Mouse (Mus musculus) left cerebral cortex, adult 9 months (tissue): ENCODE measurements around the gene Srd5a1.
"Not testable (repeated sequence)": the region's sequence is repeated elsewhere in the genome, so short reads cannot be mapped to it uniquely, and the experiment has no call there.

Experiments used
- DNase-seq, 2 experiments: peaks; one replicate each; pipeline ENCODE4 v3.0.0; 2022; ENCODE audit warnings: low spot score in 2 of 2

Gene Srd5a1

GRCm38 (mm10) chr13:69624510-69624909, 13.3 kb upstream of the Srd5a1 start:
- DNase-seq, result no peak

GRCm38 (mm10) chr13:69623843-69624242, 12.6 kb upstream of the Srd5a1 start:
- no peak for DNase-seq

- DNase-seq, result no peak
Measured at GRCm38 (mm10) chr13:69616716-69617115, 5.5 kb upstream of the Srd5a1 start.

DNA sequence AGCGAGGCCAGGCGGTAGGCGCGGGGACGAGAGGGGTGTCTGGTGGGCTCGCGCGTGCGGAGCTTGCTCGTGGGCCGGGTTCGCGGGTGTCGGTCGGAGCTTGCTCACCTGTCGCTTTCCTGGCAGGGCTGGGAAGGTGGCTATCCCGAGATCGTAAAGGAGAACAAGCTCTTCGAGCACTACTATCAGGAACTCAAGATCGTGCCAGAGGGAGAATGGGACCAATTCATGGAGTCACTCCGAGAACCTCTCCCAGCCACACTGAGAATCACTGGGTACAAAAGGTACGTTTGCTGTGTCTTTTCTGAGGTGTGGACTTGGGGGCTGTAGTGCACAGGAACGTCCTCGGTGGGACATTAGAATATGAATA, 918 bp upstream of the Srd5a1 start:
- no peak for DNase-seq

- DNase-seq, result no peak
Measured at GRCm38 (mm10) chr13:69610751-69611397, 368 bp downstream of the Srd5a1 start.

DNA sequence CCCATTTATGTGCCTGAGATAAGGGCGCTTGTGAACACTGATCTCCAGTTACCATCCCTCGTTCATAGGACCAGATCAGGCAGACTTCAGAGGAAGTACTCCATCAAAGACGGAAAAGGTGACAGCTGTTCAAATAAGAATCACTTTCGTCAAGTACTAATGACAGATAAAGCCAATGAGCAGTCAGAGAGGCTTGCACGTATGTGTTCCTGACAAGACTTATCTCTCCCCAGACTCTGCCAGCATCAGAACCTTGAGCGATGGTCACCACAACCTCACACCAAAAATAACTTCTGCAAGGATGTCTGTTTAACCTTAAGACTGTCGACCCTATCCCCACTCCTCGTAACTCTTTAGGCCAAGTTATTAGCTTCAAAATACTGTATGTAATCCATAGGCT, 2.5 kb downstream of the Srd5a1 start:
- DNase-seq, result no peak

DNA sequence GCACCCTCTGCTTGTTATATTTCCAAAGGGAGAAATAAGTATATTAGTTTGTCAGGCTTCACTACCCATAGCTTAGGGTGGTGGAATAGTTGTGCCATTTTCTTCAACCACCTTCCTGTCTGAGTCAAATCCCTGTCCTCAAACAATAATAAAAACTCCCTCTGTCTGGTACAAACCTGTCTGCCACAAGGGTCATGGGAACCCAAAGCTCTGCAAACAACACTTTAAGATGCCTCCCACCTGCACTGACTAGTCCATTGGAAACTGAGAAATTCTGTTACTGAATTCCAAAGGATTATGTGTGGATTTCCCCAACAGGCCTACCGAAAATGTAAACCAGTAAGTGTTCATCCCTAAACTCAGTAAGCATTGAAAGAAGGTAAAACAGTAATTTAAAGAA, 6.6 kb downstream of the Srd5a1 start:
- DNase-seq, result no peak

DNA sequence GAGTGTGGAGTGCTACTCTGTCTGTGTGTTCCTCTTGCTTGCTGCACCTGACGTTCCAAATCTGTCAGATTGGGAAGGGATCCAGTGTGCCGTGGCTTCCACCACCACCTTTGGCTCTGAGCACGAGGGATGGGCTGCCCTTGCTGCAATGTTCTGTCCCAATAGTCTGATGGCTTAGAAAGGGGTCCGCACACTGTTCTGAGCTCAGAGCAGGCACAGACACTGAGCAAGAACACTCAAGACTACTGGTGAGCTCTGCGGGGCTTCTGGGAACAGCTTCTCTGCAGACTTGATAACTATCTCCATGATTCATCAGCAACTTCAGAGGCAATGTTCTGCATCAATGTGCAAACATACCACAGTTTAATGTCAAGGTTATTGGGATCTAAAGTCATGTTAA, 9.9 kb downstream of the Srd5a1 start:
- no peak for DNase-seq

DNA sequence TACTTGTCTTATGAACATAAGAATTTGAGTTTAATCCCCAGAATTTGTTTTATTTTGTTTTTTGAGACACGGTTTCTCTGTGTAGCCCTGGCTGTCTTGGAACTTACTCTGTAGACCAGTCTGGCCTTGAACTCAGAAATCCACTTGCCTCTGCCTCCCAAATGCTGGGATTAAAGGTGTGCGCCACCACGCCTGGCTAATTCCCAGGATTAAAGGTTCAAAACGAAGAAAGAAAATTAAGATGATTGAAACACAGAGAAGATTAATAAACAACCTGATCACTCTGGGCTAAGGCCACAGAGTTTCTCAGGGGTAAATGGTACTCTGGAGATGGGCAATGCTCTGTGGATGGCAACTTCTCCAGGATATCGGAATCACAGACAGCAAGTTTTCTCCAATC, 10.4 kb downstream of the Srd5a1 start:
- not testable (repeated sequence) for DNase-seq

DNA sequence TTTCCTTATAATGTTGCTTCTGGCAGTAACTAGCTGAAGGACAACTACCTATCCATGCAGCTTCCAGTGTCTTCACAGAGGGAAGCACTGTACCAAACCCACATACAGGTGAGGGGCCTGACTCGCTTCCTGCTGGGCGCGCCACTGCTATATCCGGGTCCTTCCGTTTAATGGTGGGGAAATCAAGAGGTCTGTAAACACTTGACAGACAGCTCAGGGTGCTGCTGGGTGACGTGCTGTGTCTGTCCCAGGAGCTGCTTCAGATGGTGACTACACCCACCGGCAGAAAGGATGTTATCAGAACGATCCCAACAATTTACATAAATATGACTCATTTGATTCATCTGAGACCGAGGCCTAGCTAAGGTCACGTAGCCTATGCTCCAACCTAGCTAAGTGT, 12.4 kb downstream of the Srd5a1 start:
- no peak for DNase-seq

DNA sequence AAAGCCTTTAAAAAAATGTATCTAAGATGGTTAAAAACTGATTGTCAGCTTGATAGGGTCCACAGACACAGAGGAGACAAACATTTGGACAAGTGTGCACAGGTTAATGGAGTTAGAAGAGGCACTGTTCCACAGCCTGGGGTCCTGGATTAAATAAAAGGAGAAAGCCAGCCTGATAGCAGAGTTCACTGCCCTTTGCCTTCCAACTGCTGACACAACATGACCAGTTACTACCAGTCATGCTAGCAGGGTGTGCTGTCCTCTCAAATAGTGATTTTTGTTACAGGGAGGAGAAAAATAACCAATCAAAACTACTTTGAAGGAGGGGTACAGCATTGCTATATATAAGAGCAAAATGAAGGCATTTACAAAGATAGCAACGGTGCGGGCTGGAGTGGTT, 14.7 kb downstream of the Srd5a1 start:
- DNase-seq, result no peak

DNA sequence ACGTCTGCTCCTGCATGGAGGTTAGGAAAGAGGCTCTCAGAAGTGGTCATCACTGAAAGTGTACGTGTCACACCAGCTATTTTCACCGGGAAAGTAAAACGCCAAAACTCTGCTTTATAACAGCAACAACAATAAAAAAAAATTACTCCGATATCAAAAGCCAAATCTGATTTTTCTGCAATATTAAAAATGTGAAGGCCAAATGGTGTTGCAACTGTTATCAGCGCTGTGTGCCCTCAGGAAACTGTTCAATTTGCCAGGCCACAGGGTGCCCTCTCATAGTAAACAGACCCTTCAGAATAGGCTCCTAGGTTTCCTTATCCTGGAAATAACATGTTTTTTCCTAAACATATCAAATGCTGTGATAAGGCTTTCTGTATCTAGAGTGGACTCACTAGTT, 15.3 kb downstream of the Srd5a1 start:
- DNase-seq, result no peak

- no peak for DNase-seq
Measured at GRCm38 (mm10) chr13:69594577-69595256, 16.5 kb downstream of the Srd5a1 start.

- DNase-seq, result no peak
Measured at GRCm38 (mm10) chr13:69593453-69593852, 17.8 kb downstream of the Srd5a1 start.

DNA sequence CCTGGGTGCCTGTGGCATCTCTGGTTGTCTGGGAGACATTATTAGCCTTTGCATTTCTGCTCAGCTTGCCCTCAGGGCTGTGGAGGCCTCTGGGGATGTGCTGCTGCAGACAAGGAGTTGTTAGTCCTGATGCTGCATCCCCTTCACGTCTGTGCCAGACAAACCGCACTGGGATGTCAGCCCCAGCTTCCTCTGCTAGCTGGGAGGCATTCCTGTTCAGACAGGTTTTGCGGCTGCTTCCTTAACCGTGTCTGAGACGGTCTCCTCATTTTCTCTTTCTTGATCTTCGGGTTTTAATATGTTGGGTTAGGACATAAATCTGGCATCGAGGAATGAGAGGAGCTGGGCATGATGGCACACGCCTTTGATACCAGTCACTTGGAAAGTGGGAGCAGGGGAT, 19.0 kb downstream of the Srd5a1 start:
- DNase-seq, result no peak

DNA sequence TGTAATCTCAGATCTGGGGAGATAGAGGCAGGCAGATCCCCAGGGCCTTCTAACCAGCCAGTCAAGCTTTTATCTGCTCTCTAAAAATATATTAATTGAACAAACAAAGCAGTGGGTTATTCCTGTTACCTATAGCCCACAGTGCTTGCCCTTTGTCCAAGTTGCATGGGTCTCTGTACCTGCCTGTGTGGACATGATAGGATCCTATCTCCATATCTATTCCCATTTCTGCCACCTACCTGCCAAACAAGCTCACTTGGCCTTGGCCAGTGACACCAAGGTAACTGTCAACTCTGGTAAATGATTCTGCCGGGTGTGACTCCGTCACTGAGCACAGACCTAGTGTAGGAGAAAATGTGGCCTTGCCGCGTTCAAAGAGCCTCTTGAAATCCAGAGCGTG, 19.9 kb downstream of the Srd5a1 start:
- DNase-seq, result no peak

DNA sequence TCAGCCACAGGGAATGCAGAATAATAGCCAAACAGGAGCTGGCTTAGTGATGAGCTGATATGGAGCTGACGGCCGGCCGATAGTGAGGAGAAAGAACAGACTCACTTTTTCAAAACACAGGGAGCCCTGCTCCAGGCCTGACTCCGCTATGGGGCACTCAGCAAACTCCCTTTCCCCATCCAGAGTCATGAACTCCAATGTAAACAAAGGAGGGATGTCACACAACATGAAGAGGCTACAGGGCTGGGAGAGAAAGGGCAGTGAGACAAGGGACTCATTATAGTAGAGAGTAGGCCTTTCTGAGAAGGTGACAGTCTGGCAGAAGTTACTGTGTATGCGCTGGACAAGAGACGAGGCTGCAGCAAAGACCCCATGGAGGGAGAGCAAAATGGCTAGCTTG, 23.0 kb downstream of the Srd5a1 start:
- no peak for DNase-seq

DNA sequence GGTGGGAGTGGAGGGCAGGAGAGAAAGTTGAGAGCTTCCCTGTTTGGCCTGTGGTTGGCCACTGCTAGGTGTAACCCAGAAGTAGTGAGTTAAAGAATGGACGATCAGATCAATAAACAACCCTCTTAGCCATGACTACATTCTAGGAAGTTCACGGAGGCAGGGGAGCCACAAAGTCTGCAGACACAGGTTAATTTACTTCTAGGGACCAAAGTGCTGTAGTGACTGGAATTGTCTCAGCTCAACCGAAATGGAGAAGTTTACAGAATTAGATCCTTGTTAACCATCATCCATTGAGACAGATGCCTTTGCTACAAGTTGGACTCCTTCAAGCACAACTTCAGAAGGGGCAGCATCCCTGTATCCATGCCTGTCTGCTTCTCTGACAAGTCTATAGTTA, 23.4 kb downstream of the Srd5a1 start:
- DNase-seq, result no peak

- DNase-seq, result no peak
Measured at GRCm38 (mm10) chr13:69586337-69586736, 24.9 kb downstream of the Srd5a1 start.

- no peak for DNase-seq
Measured at GRCm38 (mm10) chr13:69585828-69586227, 25.4 kb downstream of the Srd5a1 start.

GRCm38 (mm10) chr13:69583591-69583990, 27.7 kb downstream of the Srd5a1 start:
- no peak for DNase-seq

- DNase-seq, result no peak
Measured at GRCm38 (mm10) chr13:69582411-69582810, 28.8 kb downstream of the Srd5a1 start.

- no peak for DNase-seq
Measured at GRCm38 (mm10) chr13:69577181-69577834, 33.9 kb downstream of the Srd5a1 start.
